7 mouse cellular contexts compared by ENCODE assay signal in genomic region chr16:33166284-33166683, GRCm38 (mm10). TPM values are rescaled to one million over a fixed set of nuclear protein-coding genes. Genes with fewer than 3 reads are reported as not detected.
A peak's percentile ranks its signal among the peaks of the same experiment; 100 is the strongest.
DNase-seq lines count a peak whose midpoint lies in the region; ATAC-seq and TF ChIP-seq lines count a peak whose summit lies in the region.
"Not testable (repeated sequence)": the region's sequence is repeated elsewhere in the genome, so short reads cannot be mapped to it uniquely, and the experiment has no call there.

No protein-coding gene starts in this region.

- in situ Hi-C loops in ES-E14 (cut with MboI; ENCODE audit: low sequenced_read_pairs in 2 of 2, unreplicated experiment in 2 of 2) = not testable (repeated sequence)

- not testable (repeated sequence) for DNase-seq in ES-E14 (ENCODE audit: low read depth, low spot score)
- DNase-seq in c-Kit-positive CD71-negative TER-119-negative erythroid progenitor cells, embryonic 14.5 days (ENCODE audit: low read depth) = peak; percentile 49
- peak; percentile 78 for DNase-seq in induced T-regulatory cell, adult 2 months (ENCODE audit: low read depth)
- DNase-seq in liver = peak; percentile 66
- DNase-seq in midbrain, embryonic 10.5 days (ENCODE audit: low spot score) = peak; percentile 37
- DNase-seq in spleen, postnatal 14 days (ENCODE audit: low spot score in 2 of 2) = peak; percentile 20 to 58

- not testable (repeated sequence) for H3K36me3 ChIP-seq in ES-E14 (ENCODE audit: control insufficient read depth, insufficient read depth, low read length, poor library complexity, severe bottlenecking); midbrain, embryonic 10.5 days

- not testable (repeated sequence) for H3K27ac ChIP-seq in ES-E14 (ENCODE audit: insufficient read depth, low read depth, low read length, poor library complexity, severe bottlenecking); midbrain, embryonic 10.5 days (replicated peaks)

- WGBS in midbrain, embryonic 10.5 days = 65% methylated on average over 6 of the region's 6 CpGs

- H3K9ac ChIP-seq in ES-E14 (ENCODE audit: insufficient read depth, low read depth, low read length, poor library complexity, severe bottlenecking) = not testable (repeated sequence)

- not testable (repeated sequence) for H3K4me1 ChIP-seq in ES-E14 (ENCODE audit: control insufficient read depth in 2 of 2, insufficient read depth in 2 of 2, low read length in 2 of 2, poor library complexity in 1 of 2); midbrain, embryonic 10.5 days

- H3K9me3 ChIP-seq in ES-E14 (ENCODE audit: control insufficient read depth, insufficient read depth, low read depth, low read length); midbrain, embryonic 10.5 days (replicated peaks): not testable (repeated sequence)

- not testable (repeated sequence) for H3K27me3 ChIP-seq in midbrain, embryonic 10.5 days (ENCODE audit: low read depth, poor library complexity, severe bottlenecking)

- 0 out of 2 replicates have a peak, but pooled peaks have one; percentile 56 for ATAC-seq in erythroid progenitor cell, adult 5-6 weeks (replicated peaks; ENCODE audit: low FRiP score, poor library complexity, severe bottlenecking)

- H3K4me3 ChIP-seq in ES-E14 (ENCODE audit: insufficient read depth in 1 of 2, low read depth in 1 of 2, low read length in 2 of 2, poor library complexity in 1 of 2, severe bottlenecking in 1 of 2); midbrain, embryonic 10.5 days: not testable (repeated sequence)

TF ChIP-seq in ES-E14, 5 proteins besides CTCF, POLR2A, EP300 and RAD21:
- 0 out of 2 replicates have a peak, but pooled peaks have one; percentile 39 for TF ChIP-seq ZC3H11A (IDR thresholded peaks at IDR 0.05; ENCODE audit: borderline replicate concordance, low read depth, low read length)

RNA-seq across cellular contexts. Expression of gene Osbpl11, which starts 18.6 kb away (rescaled TPM):
- 15.2 and 15.6 TPM in 2 replicates for total RNA-seq in ES-E14 (2012; rRNA removed)
- 3.4 and 5.4 TPM in 2 replicates for total RNA-seq in erythroid progenitor cell, adult 5-6 weeks (2015; ENCODE audit: low replicate concordance)
- total RNA-seq in erythroid progenitor cell, adult 5-6 weeks (2017; ENCODE audit: low replicate concordance) = 5.7 and 6.5 TPM in 2 replicates
- polyA plus RNA-seq in midbrain, embryonic 10.5 days (2016; fragmentation: Nextera tagmentation; extraction: Ambion mirVana) = 22.3 and 23.3 TPM in 2 replicates
